Mouse (Mus musculus) erythroblast, embryonic 14.5 days (primary cell): Measurements from ENCODE around the gene Olfr522.

ENCODE experiments used
- GATA1 ChIP-seq: IDR thresholded peaks from 2 replicates; pipeline ENCODE4 v1.6.1; 2012; ENCODE audit warnings: low read length, inconsistent platforms, mixed read lengths
- TAL1 ChIP-seq: IDR thresholded peaks from 3 replicates; pipeline ENCODE4 v1.6.1; 2012; ENCODE audit warnings: low read length, inconsistent platforms, mixed read lengths

- TF ChIP-seq GATA1: no peak
- no peak for TF ChIP-seq TAL1
Measured at GRCm38 (mm10) chr7:140179176-140179575, 14.6 kb upstream of the Olfr522 start.
